Mouse (Mus musculus) liver, embryonic 14.5 days (tissue): ENCODE data around the gene Gm45194.

ENCODE experiments used
- CTCF ChIP-seq: IDR thresholded peaks from 2 replicates; pipeline ENCODE4 v1.5.1; 2016; ENCODE audit warnings: antibody characterized with exemption, low read depth, control low read depth
- EP300 ChIP-seq: IDR thresholded peaks from 2 replicates; pipeline ENCODE4 v1.6.1; 2016; ENCODE audit warnings: antibody characterized with exemption, low read depth

GRCm38 (mm10) chrX:112273550-112273949 lies 382.4 kb downstream of the Gm45194 start:
- TF ChIP-seq CTCF (no peak), EP300 (no peak)
